Comparison of ENCODE assay signal across 11 mouse cellular contexts in genomic region chr19:16222526-16222925, GRCm38 (mm10).
DNase-seq lines count a peak whose midpoint lies in the region; ATAC-seq and TF ChIP-seq lines count a peak whose summit lies in the region.
"Had no signal": no experiment of that assay in that cellular context is flagged by ENCODE, and none has a peak within 500 bp of the region (broad histone marks: within the 10 kb centered on the region; RNA-seq: fewer than 3 reads in every experiment).

No protein-coding gene starts in this region.

- no peaks in the 10 kb centered on the region for H3K27me3 ChIP-seq in limb, embryonic 12.5 days
- no peaks in the 10 kb centered on the region for H3K27me3 ChIP-seq in limb, embryonic 10.5 days (ENCODE audit: low read depth, poor library complexity, severe bottlenecking)
- no peaks in the 10 kb centered on the region for H3K27me3 ChIP-seq in heart, adult 2 months (ENCODE audit: control insufficient read depth, insufficient read depth, low read length)
- H3K27me3 ChIP-seq: megakaryocyte, embryonic 14.5 days had no signal

- no peak overlapping the region for H3K4me3 ChIP-seq in limb, embryonic 12.5 days (replicated peaks)
- H3K4me3 ChIP-seq in limb, embryonic 10.5 days = no peak overlapping the region
- no peak overlapping the region for H3K4me3 ChIP-seq in heart, adult 2 months
- H3K4me3 ChIP-seq: megakaryocyte, embryonic 14.5 days had no signal

- H3K9ac ChIP-seq in limb, embryonic 12.5 days (replicated peaks) = no peak overlapping the region
- H3K9ac ChIP-seq in heart, adult 2 months (ENCODE audit: low read depth, low read length) = no peak overlapping the region

- H3K27ac ChIP-seq in limb, embryonic 12.5 days = 0 out of 2 replicates have a peak overlapping the region, but pooled peaks have one; percentile 12
- no peak overlapping the region for H3K27ac ChIP-seq in limb, embryonic 10.5 days
- H3K27ac ChIP-seq in heart, adult 2 months = peak overlapping the region; percentile 58
- H3K27ac ChIP-seq: hindbrain, postnatal 0 days had no signal

- WGBS in limb, embryonic 12.5 days = 89% methylated on average over 3 of the region's 3 CpGs
- 87% methylated on average over 3 of the region's 3 CpGs for WGBS in limb, embryonic 10.5 days
- 33% methylated on average over 3 of the region's 3 CpGs for WGBS in heart, adult 2 months

- no peak for TF ChIP-seq EP300 in heart, adult 2 months (IDR thresholded peaks at IDR 0.05; ENCODE audit: insufficient read depth, low read depth, low read length)

- intact Hi-C loops in heart, adult 2 months (cut with DNase I) = loop anchor here (5.0 kb wide), 2 partner anchors 40 to 90 kb away; partner anchors contain the start of gene Gnaq
- intact Hi-C loops in heart, postnatal 25 days (cut with DNase I) = no loop called here

- no peaks in the 10 kb centered on the region for H3K9me3 ChIP-seq in limb, embryonic 12.5 days
- no peaks in the 10 kb centered on the region for H3K9me3 ChIP-seq in limb, embryonic 10.5 days (replicated peaks)
- H3K9me3 ChIP-seq: megakaryocyte, embryonic 14.5 days had no signal

- DNase-seq in limb, embryonic 10.5 days (ENCODE audit: low spot score) = no peak
- peak in 1 of 2 experiments; percentile 46 for DNase-seq in heart, adult 2 months
- peak; percentile 6 for DNase-seq in heart, postnatal 25 days (ENCODE audit: low spot score)
- DNase-seq in lung, postnatal 36 days = peak; percentile 30
- DNase-seq in urinary bladder, postnatal 10 days (ENCODE audit: low spot score) = no peak
- DNase-seq in testis, postnatal 14 days (ENCODE audit: low spot score) = no peak
- DNase-seq: liver; thymus, adult 2 months had no signal

- peaks cover 6% of the 10 kb centered on the region; the same call in 1 of the 2 replicates for H3K4me1 ChIP-seq in limb, embryonic 12.5 days (replicated peaks)
- H3K4me1 ChIP-seq in limb, embryonic 10.5 days = no peaks in the 10 kb centered on the region
- H3K4me1 ChIP-seq in heart, adult 2 months (ENCODE audit: control insufficient read depth, insufficient read depth, low read length) = peaks cover 18% of the 10 kb centered on the region

- H3K79me2 ChIP-seq in heart, adult 2 months (replicated peaks; ENCODE audit: control insufficient read depth, insufficient read depth, low read length) = peaks cover 5% of the 10 kb centered on the region

- no peak for TF ChIP-seq POLR2A in heart, adult 2 months (IDR thresholded peaks at IDR 0.05; ENCODE audit: insufficient read depth, low read depth, low read length)

- TF ChIP-seq CTCF in heart, adult 2 months (IDR thresholded peaks at IDR 0.05) = no peak

- no peak overlapping the region for H3K4me2 ChIP-seq in limb, embryonic 12.5 days

- ATAC-seq in limb, embryonic 12.5 days (ENCODE audit: insufficient number of reproducible peaks, insufficient read depth, low FRiP score, low TSS enrichment, low read depth) = no peak
- ATAC-seq: hindbrain, postnatal 0 days had no signal

- H3K36me3 ChIP-seq in limb, embryonic 12.5 days = peaks cover 35% of the 10 kb centered on the region
- H3K36me3 ChIP-seq in limb, embryonic 10.5 days = peaks cover 45% of the 10 kb centered on the region
- peaks cover 22% of the 10 kb centered on the region for H3K36me3 ChIP-seq in heart, adult 2 months (ENCODE audit: control insufficient read depth, insufficient read depth, low read length)

Comparison
In these comparisons a context has a peak if more than half of its experiments do, and no peak if none do; other contexts are left out.
1. DNase-seq: peak in heart, postnatal 25 days (single experiment) and lung, postnatal 36 days (single experiment); none in limb, embryonic 10.5 days (single experiment), urinary bladder, postnatal 10 days (single experiment) and testis, postnatal 14 days (single experiment).